16 mouse cellular contexts compared by ENCODE assay signal in the genomic region with DNA sequence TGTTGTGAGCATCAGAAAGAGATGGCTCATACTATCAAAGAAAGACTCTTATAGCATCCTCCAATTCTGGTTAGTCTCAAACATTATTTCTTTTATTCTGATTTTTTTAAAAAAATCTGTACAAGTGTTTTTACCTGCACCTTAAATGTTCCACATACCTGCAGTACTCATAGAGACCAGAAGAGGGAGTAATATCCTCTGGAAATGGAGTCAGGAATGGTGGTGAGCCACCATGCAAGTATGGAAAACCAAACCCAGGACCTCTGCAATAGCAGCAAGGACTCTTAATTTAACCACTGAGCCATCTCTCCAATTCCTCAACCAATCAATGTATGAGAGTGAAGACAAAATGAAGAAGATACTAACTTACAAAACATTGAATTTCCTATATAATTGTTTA. TPM values are rescaled to one million over a fixed set of nuclear protein-coding genes. Genes with fewer than 3 reads are reported as not detected.
A peak's percentile ranks its signal among the peaks of the same experiment; 100 is the strongest.
DNase-seq lines count a peak whose midpoint lies in the region; ATAC-seq and TF ChIP-seq lines count a peak whose summit lies in the region.
"Had no signal": no experiment of that assay in that cellular context is flagged by ENCODE, and none has a peak within 500 bp of the region (broad histone marks: within the 10 kb centered on the region; RNA-seq: fewer than 3 reads in every experiment).

No protein-coding gene starts in this region.

- peak; percentile 78 for TF ChIP-seq CTCF in layer of hippocampus, adult 2 months (conservative IDR thresholded peaks at IDR 0.05)

- H3K27ac ChIP-seq in layer of hippocampus, adult 2 months, result no peak overlapping the region
- H3K27ac ChIP-seq: hindbrain, embryonic 13.5 days; liver, embryonic 13.5 days had no signal

- DNase-seq in CD4-positive, CD25-positive, alpha-beta regulatory T cell, adult 2 months (ENCODE audit: low read depth, low spot score), result peak; percentile 45
- DNase-seq in layer of hippocampus, adult 2 months (ENCODE audit: low spot score in 2 of 2), result no peak
- no peak for DNase-seq in layer of hippocampus, postnatal 25 days (ENCODE audit: extremely low spot score in 1 of 2, low spot score in 1 of 2)
- DNase-seq in A20 (ENCODE audit: low read depth, low spot score), result peak; percentile 23
- peak; percentile 41 for DNase-seq in c-Kit-negative CD71-positive TER-119-positive erythroid progenitor cells, embryonic 14.5 days (ENCODE audit: low read depth, low spot score)
- DNase-seq in ovary, postnatal 14 days (ENCODE audit: low spot score), result no peak
- DNase-seq: cerebellum, postnatal 36 days; layer of hippocampus, postnatal 36 days; liver, embryonic 13.5 days; thymus, postnatal 14 days had no signal

- no peak overlapping the region for H3K4me3 ChIP-seq in layer of hippocampus, adult 2 months
- H3K4me3 ChIP-seq: heart, embryonic 12.5 days; hindbrain, embryonic 13.5 days; liver, embryonic 13.5 days; myocyte had no signal

- ATAC-seq in CD4-positive, CD25-positive, alpha-beta regulatory T cell, adult 4 months, result no peak
- ATAC-seq in megakaryocyte, adult 5-6 weeks (ENCODE audit: poor library complexity, severe bottlenecking), result no peak

RNA-seq across cellular contexts. Expression of a gene that starts 47.3 kb away (rescaled TPM):
- polyA plus RNA-seq in CD4-positive, CD25-positive, alpha-beta regulatory T cell, adult 4 months (2017; shearing (Covaris generic)), result 10 to 100 TPM in 1 of 2 experiments, 1 to 10 TPM in 1; 5.8 to 10.0 TPM
- not detected for total RNA-seq in layer of hippocampus, adult 2 months (2021)
- total RNA-seq in layer of hippocampus, postnatal 25 days (2021), result not detected
- total RNA-seq in megakaryocyte, adult 5-6 weeks (2015), result not detected in 2 replicates
- total RNA-seq in megakaryocyte, adult 5-6 weeks (2017), result not detected in 2 replicates
- total RNA-seq: layer of hippocampus, postnatal 36 days had no signal
- polyA plus RNA-seq: heart, embryonic 12.5 days; hindbrain, embryonic 13.5 days; kidney, embryonic 16.5 days had no signal

RNA-seq across cellular contexts. Expression of a gene that starts 52.4 kb away (rescaled TPM):
- polyA plus RNA-seq in CD4-positive, CD25-positive, alpha-beta regulatory T cell, adult 4 months (2017; shearing (Covaris generic)), result 10 to 100 TPM; 55.7 to 58.6 TPM
- 10 to 100 TPM; 20.6 to 22.4 TPM for total RNA-seq in layer of hippocampus, adult 2 months (2021)
- total RNA-seq in layer of hippocampus, postnatal 25 days (2021), result 10 to 100 TPM; 21.2 to 26.9 TPM
- 38.9 and 42.8 TPM in 2 replicates for total RNA-seq in megakaryocyte, adult 5-6 weeks (2015)
- 32.5 and 47.7 TPM in 2 replicates for total RNA-seq in megakaryocyte, adult 5-6 weeks (2017)

Comparison
In these comparisons a context has a peak if more than half of its experiments do, and no peak if none do; other contexts are left out.
1. DNase-seq: peak in CD4-positive, CD25-positive, alpha-beta regulatory T cell, adult 2 months (single experiment), A20 (single experiment) and c-Kit-negative CD71-positive TER-119-positive erythroid progenitor cells, embryonic 14.5 days (single experiment); none in layer of hippocampus, adult 2 months (0 of 2), layer of hippocampus, postnatal 25 days (0 of 2) and ovary, postnatal 14 days (single experiment).